Mouse (Mus musculus) lung, postnatal 0 days (tissue): ENCODE data around the gene Cd247.

Experiments used
- CTCF ChIP-seq: IDR thresholded peaks from 2 replicates; pipeline ENCODE4 v1.5.1; 2016; ENCODE audit warnings: antibody characterized with exemption, mild to moderate bottlenecking
- EP300 ChIP-seq: IDR thresholded peaks from 2 replicates; pipeline ENCODE4 v1.6.1; 2016; ENCODE audit warnings: antibody characterized with exemption, mild to moderate bottlenecking, control low read depth

- no peak for TF ChIP-seq CTCF
- no peak for TF ChIP-seq EP300
Measured at GRCm38 (mm10) chr1:165801709-165802310, 13.3 kb downstream of the Cd247 start.
